Mouse (Mus musculus) colon, adult 2 months (tissue): Measurements from ENCODE around the gene Cd8a. TPM values are rescaled to one million over a fixed set of nuclear protein-coding genes. Genes with fewer than 3 reads are reported as not detected.

ENCODE experiments used
- polyA plus RNA-seq: library from polyadenylated mRNA; depleted of rRNA; stranded (reverse); fragments of >200 nt; gene quantifications from 2 replicates; pipeline ENCODE4 v1.2.3, GENCODE M21; 2012; rRNA removed

Cd8a gene
- 0.50 and 0.56 TPM in 2 replicates for polyA plus RNA-seq

GRCm38 (mm10) chr6:71373249-71373775, at the start of gene Cd8a:
Cd8a (plus strand) TSS chr6:71373427.

Other genes starting within 250 kb of the Cd8a start
- 14.9 and 17.2 TPM in 2 replicates for gene Thnsl2, start 229.0 kb upstream of the Cd8a start, polyA plus RNA-seq
- not detected in 2 replicates for gene Fabp1, start 173.6 kb upstream of the Cd8a start, polyA plus RNA-seq
- 7.0 and 8.8 TPM in 2 replicates for gene Krcc1, start 101.8 kb upstream of the Cd8a start, polyA plus RNA-seq
- 0.10 and 0.15 TPM in 2 replicates for gene Smyd1, start 51.2 kb upstream of the Cd8a start, polyA plus RNA-seq
- 0.23 and 0.45 TPM in 2 replicates for gene Cd8b1, start 50.6 kb upstream of the Cd8a start, polyA plus RNA-seq
- 18.9 and 20.0 TPM in 2 replicates for gene Rmnd5a, start 67.2 kb downstream of the Cd8a start, polyA plus RNA-seq
- 52.7 and 65.1 TPM in 2 replicates for gene Rnf103, start 120.5 kb downstream of the Cd8a start, polyA plus RNA-seq
- gene Chmp3, start 170.4 kb downstream of the Cd8a start, polyA plus RNA-seq = 27.1 and 34.5 TPM in 2 replicates